In the genomic region with DNA sequence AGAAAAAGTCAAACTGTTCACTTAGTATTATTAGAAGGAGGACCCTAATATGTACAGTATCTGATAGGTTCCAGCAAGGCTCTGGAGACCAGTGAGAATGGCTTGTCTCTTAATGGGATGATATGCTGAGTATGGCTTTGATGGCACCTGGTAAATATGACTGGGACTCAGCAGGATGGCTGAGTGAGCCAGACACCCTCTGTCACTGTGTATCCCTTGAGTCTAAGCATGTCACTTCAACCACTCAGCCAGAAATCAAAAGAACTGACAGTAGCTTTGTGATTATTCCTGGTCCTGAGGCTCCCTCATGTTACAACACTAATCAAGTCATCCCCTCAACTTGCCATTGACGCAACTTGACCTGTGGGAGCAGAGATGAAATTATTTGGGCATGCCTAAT, we compare ENCODE assay signal across 25 mouse cellular contexts.
DNase-seq lines count a peak whose midpoint lies in the region; ATAC-seq and TF ChIP-seq lines count a peak whose summit lies in the region.
"Had no signal": no experiment of that assay in that cellular context is flagged by ENCODE, and none has a peak within 500 bp of the region (broad histone marks: within the 10 kb centered on the region; RNA-seq: fewer than 3 reads in every experiment).

No protein-coding gene starts in this region.

- no peak for TF ChIP-seq CTCF in stomach, postnatal 0 days (IDR thresholded peaks at IDR 0.05; ENCODE audit: low read depth)

- no peak overlapping the region for H3K4me2 ChIP-seq in hindbrain, embryonic 11.5 days (replicated peaks; ENCODE audit: low read depth, low read length)
- H3K4me2 ChIP-seq in hindbrain, embryonic 12.5 days (replicated peaks), result no peak overlapping the region
- H3K4me2 ChIP-seq in midbrain, embryonic 15.5 days, result no peak overlapping the region
- H3K4me2 ChIP-seq in stomach, postnatal 0 days (replicated peaks; ENCODE audit: low read depth), result no peak overlapping the region
- H3K4me2 ChIP-seq: embryonic facial prominence, embryonic 13.5 days; heart, embryonic 11.5 days; liver, embryonic 12.5 days had no signal

- no peaks in the 10 kb centered on the region for H3K36me3 ChIP-seq in hindbrain, embryonic 11.5 days (ENCODE audit: control insufficient read depth, insufficient read depth, low read length)
- no peaks in the 10 kb centered on the region for H3K36me3 ChIP-seq in hindbrain, embryonic 10.5 days
- no peaks in the 10 kb centered on the region for H3K36me3 ChIP-seq in hindbrain, embryonic 12.5 days
- no peaks in the 10 kb centered on the region for H3K36me3 ChIP-seq in midbrain, embryonic 15.5 days (replicated peaks)
- no peaks in the 10 kb centered on the region for H3K36me3 ChIP-seq in stomach, postnatal 0 days (ENCODE audit: control insufficient read depth, insufficient read depth, low read length)
- H3K36me3 ChIP-seq: embryonic facial prominence, embryonic 13.5 days; limb, embryonic 10.5 days; liver, embryonic 12.5 days had no signal

- WGBS in hindbrain, embryonic 11.5 days, result 58% methylated on average over 1 of the region's 1 CpGs
- 64% methylated on average over 1 of the region's 1 CpGs for WGBS in hindbrain, embryonic 10.5 days
- WGBS in hindbrain, embryonic 12.5 days, result 58% methylated on average over 1 of the region's 1 CpGs
- 28% methylated on average over 1 of the region's 1 CpGs for WGBS in midbrain, embryonic 15.5 days
- 89% methylated on average over 1 of the region's 1 CpGs for WGBS in stomach, postnatal 0 days

- DNase-seq in hindbrain, embryonic 11.5 days (ENCODE audit: low spot score), result no peak
- DNase-seq in hindbrain, embryonic 10.5 days (ENCODE audit: low spot score), result no peak
- DNase-seq in brain, adult 2 months (ENCODE audit: low read depth, low spot score), result peak; percentile 9
- no peak for DNase-seq in stomach, postnatal 0 days (ENCODE audit: low spot score)
- DNase-seq in ovary, postnatal 10 days (ENCODE audit: low spot score), result no peak
- DNase-seq: adrenal gland, postnatal 10 days; cerebellum, adult 18-20 months; heart, postnatal 10 days; kidney, adult 2 months; kidney, postnatal 10 days; layer of hippocampus, postnatal 36 days; lung, adult 2 months; right cerebral cortex, postnatal 4 days; thymus, postnatal 25 days had no signal

- no peaks in the 10 kb centered on the region for H3K4me1 ChIP-seq in hindbrain, embryonic 11.5 days (replicated peaks; ENCODE audit: control insufficient read depth, insufficient read depth, low read length)
- H3K4me1 ChIP-seq in hindbrain, embryonic 10.5 days (replicated peaks), result no peaks in the 10 kb centered on the region
- H3K4me1 ChIP-seq in hindbrain, embryonic 12.5 days, result no peaks in the 10 kb centered on the region
- 0 out of 2 replicates have a peak, but pooled peaks cover 5% of the 10 kb centered on the region for H3K4me1 ChIP-seq in midbrain, embryonic 15.5 days
- no peaks in the 10 kb centered on the region for H3K4me1 ChIP-seq in stomach, postnatal 0 days (replicated peaks; ENCODE audit: control insufficient read depth, insufficient read depth)
- H3K4me1 ChIP-seq: embryonic facial prominence, embryonic 13.5 days; limb, embryonic 10.5 days; liver, embryonic 12.5 days had no signal

- peak; percentile 49; the same call in 1 of the 2 replicates for ATAC-seq in hindbrain, embryonic 11.5 days (ENCODE audit: low FRiP score)
- ATAC-seq in hindbrain, embryonic 12.5 days (ENCODE audit: low FRiP score), result peak; percentile 58; the same call in 1 of the 2 replicates
- peak; percentile 88 for ATAC-seq in midbrain, embryonic 15.5 days (replicated peaks)
- no peak for ATAC-seq in stomach, postnatal 0 days (ENCODE audit: low FRiP score, low TSS enrichment)
- ATAC-seq: forebrain, embryonic 16.5 days; inflammation-experienced regulatory T-cells, adult 6 months; liver, embryonic 12.5 days had no signal

- no peak overlapping the region for H3K9ac ChIP-seq in hindbrain, embryonic 11.5 days (ENCODE audit: low read depth, low read length)
- H3K9ac ChIP-seq in hindbrain, embryonic 12.5 days, result no peak overlapping the region
- no peak overlapping the region for H3K9ac ChIP-seq in midbrain, embryonic 15.5 days
- H3K9ac ChIP-seq in stomach, postnatal 0 days (ENCODE audit: low read length), result no peak overlapping the region
- H3K9ac ChIP-seq: embryonic facial prominence, embryonic 13.5 days; liver, embryonic 12.5 days had no signal

- no peak for TF ChIP-seq EP300 in stomach, postnatal 0 days (optimal IDR thresholded peaks at IDR 0.05)

- no peaks in the 10 kb centered on the region for H3K9me3 ChIP-seq in hindbrain, embryonic 11.5 days (ENCODE audit: control insufficient read depth, low read length)
- no peaks in the 10 kb centered on the region for H3K9me3 ChIP-seq in hindbrain, embryonic 10.5 days
- H3K9me3 ChIP-seq in hindbrain, embryonic 12.5 days (replicated peaks), result no peaks in the 10 kb centered on the region
- no peaks in the 10 kb centered on the region for H3K9me3 ChIP-seq in midbrain, embryonic 15.5 days
- H3K9me3 ChIP-seq in stomach, postnatal 0 days (ENCODE audit: control insufficient read depth, low read length), result no peaks in the 10 kb centered on the region
- H3K9me3 ChIP-seq: embryonic facial prominence, embryonic 13.5 days; limb, embryonic 10.5 days; liver, embryonic 12.5 days; megakaryocyte, embryonic 14.5 days had no signal

- no peak overlapping the region for H3K27ac ChIP-seq in hindbrain, embryonic 11.5 days (ENCODE audit: low read depth, low read length)
- H3K27ac ChIP-seq in hindbrain, embryonic 10.5 days, result no peak overlapping the region
- H3K27ac ChIP-seq in hindbrain, embryonic 12.5 days, result no peak overlapping the region
- H3K27ac ChIP-seq in midbrain, embryonic 15.5 days, result no peak overlapping the region
- H3K27ac ChIP-seq in stomach, postnatal 0 days (replicated peaks), result no peak overlapping the region
- H3K27ac ChIP-seq: embryonic facial prominence, embryonic 13.5 days; layer of hippocampus, adult 2 months; limb, embryonic 10.5 days; liver, embryonic 12.5 days had no signal

- no peaks in the 10 kb centered on the region for H3K27me3 ChIP-seq in hindbrain, embryonic 11.5 days (ENCODE audit: control insufficient read depth, insufficient read depth, low read length)
- H3K27me3 ChIP-seq in hindbrain, embryonic 10.5 days (ENCODE audit: insufficient read depth, poor library complexity, severe bottlenecking), result no peaks in the 10 kb centered on the region
- no peaks in the 10 kb centered on the region for H3K27me3 ChIP-seq in hindbrain, embryonic 12.5 days
- H3K27me3 ChIP-seq in midbrain, embryonic 15.5 days (replicated peaks), result no peaks in the 10 kb centered on the region
- H3K27me3 ChIP-seq in stomach, postnatal 0 days (ENCODE audit: control insufficient read depth, insufficient read depth, low read length), result no peaks in the 10 kb centered on the region
- H3K27me3 ChIP-seq: embryonic facial prominence, embryonic 13.5 days; liver, embryonic 12.5 days; megakaryocyte, embryonic 14.5 days had no signal

- no peak overlapping the region for H3K4me3 ChIP-seq in hindbrain, embryonic 11.5 days (ENCODE audit: low read depth, low read length)
- H3K4me3 ChIP-seq in hindbrain, embryonic 10.5 days, result no peak overlapping the region
- H3K4me3 ChIP-seq in hindbrain, embryonic 12.5 days, result no peak overlapping the region
- no peak overlapping the region for H3K4me3 ChIP-seq in midbrain, embryonic 15.5 days
- H3K4me3 ChIP-seq in stomach, postnatal 0 days (ENCODE audit: low read depth, low read length), result no peak overlapping the region
- H3K4me3 ChIP-seq: embryonic facial prominence, embryonic 13.5 days; layer of hippocampus, adult 2 months; limb, embryonic 10.5 days; liver, embryonic 12.5 days; megakaryocyte, embryonic 14.5 days; myocyte had no signal
